Mouse (Mus musculus) liver, adult 2 months (tissue): ENCODE measurements around the gene Adh6b.

ENCODE experiments used
- CTCF ChIP-seq: fragments of 200-500 bp; IDR thresholded peaks from 2 replicates; pipeline ENCODE4 v1.5.1; 2011; ENCODE audit warnings: low read depth, low read length, control low read depth
- POLR2A ChIP-seq: fragments of 200-500 bp; IDR thresholded peaks from 2 replicates; pipeline ENCODE4 v1.6.1; 2011; ENCODE audit warnings: low read length, control low read depth; ENCODE audit not compliant: insufficient read depth; ENCODE audit errors: extremely low read depth

- no peak for TF ChIP-seq CTCF
- no peak for TF ChIP-seq POLR2A
Observed at GRCm38 (mm10) chr3:138373920-138374319, 32.3 kb downstream of the Adh6b start.
